Mouse (Mus musculus): Measurements from ENCODE around the gene Arhgap45. TPM values are rescaled to one million over a fixed set of nuclear protein-coding genes. Genes with fewer than 3 reads are reported as not detected.

The Arhgap45 gene
- polyA plus RNA-seq, 1 experiment from 2014 or later = 8.0 TPM

- H3K27me3 ChIP-seq (ENCODE audit: poor library complexity, severe bottlenecking) = 0 out of 2 replicates have a peak, but pooled peaks cover 8% of the 10 kb centered on the region
- H3K4me3 ChIP-seq = no peak overlapping the region; the same call in 1 of the 2 replicates
- peaks cover 31% of the 10 kb centered on the region for H3K4me1 ChIP-seq
- H3K9me3 ChIP-seq = no peaks in the 10 kb centered on the region
- H3K27ac ChIP-seq = no peak overlapping the region
- peaks cover 36% of the 10 kb centered on the region for H3K36me3 ChIP-seq (replicated peaks)
- WGBS = 45% methylated on average over 1 of the region's 1 CpGs
- DNase-seq (ENCODE audit: extremely low spot score, low spot score) = no peak
Observed at GRCm38 (mm10) chr10:80075924-80076323, 59.5 kb downstream of the Arhgap45 start.

GRCm38 (mm10) chr10:80076386-80076785 is 59.9 kb downstream of the Arhgap45 start:
- Histone ChIP-seq H3K36me3 (replicated peaks) (peaks cover 40% of the 10 kb centered on the region), H3K27ac (no peak overlapping the region), H3K9me3 (no peaks in the 10 kb centered on the region), H3K27me3 (ENCODE audit: poor library complexity, severe bottlenecking) (0 out of 2 replicates have a peak, but pooled peaks cover 8% of the 10 kb centered on the region), H3K4me3 (no peak overlapping the region), H3K4me1 (peaks cover 28% of the 10 kb centered on the region)
- 94% methylated on average over 4 of the region's 4 CpGs for WGBS
- DNase-seq (ENCODE audit: extremely low spot score, low spot score) = no peak

GRCm38 (mm10) chr10:80077312-80077711 is 60.9 kb downstream of the Arhgap45 start:
- WGBS = 89% methylated on average over 5 of the region's 5 CpGs
- H3K27me3 ChIP-seq (ENCODE audit: poor library complexity, severe bottlenecking) = 0 out of 2 replicates have a peak, but pooled peaks cover 8% of the 10 kb centered on the region
- H3K36me3 ChIP-seq (replicated peaks) = peaks cover 46% of the 10 kb centered on the region
- peaks cover 23% of the 10 kb centered on the region for H3K4me1 ChIP-seq
- H3K27ac ChIP-seq = no peak overlapping the region
- no peaks in the 10 kb centered on the region for H3K9me3 ChIP-seq
- H3K4me3 ChIP-seq = no peak overlapping the region
- DNase-seq (ENCODE audit: extremely low spot score, low spot score) = no peak

GRCm38 (mm10) chr10:80078366-80078765 is 61.9 kb downstream of the Arhgap45 start:
- 0 out of 2 replicates have a peak, but pooled peaks cover 8% of the 10 kb centered on the region for H3K27me3 ChIP-seq (ENCODE audit: poor library complexity, severe bottlenecking)
- H3K4me3 ChIP-seq = no peak overlapping the region
- H3K9me3 ChIP-seq = no peaks in the 10 kb centered on the region
- DNase-seq (ENCODE audit: extremely low spot score, low spot score) = no peak
- WGBS = 87% methylated on average over 1 of the region's 1 CpGs
- H3K36me3 ChIP-seq (replicated peaks) = peaks cover 56% of the 10 kb centered on the region
- H3K4me1 ChIP-seq = peaks cover 23% of the 10 kb centered on the region
- no peak overlapping the region for H3K27ac ChIP-seq

GRCm38 (mm10) chr10:80080396-80081070 is 64.1 kb downstream of the Arhgap45 start:
- Histone ChIP-seq H3K9me3 (no peaks in the 10 kb centered on the region), H3K4me3 (no peak overlapping the region), H3K4me1 (peaks cover 13% of the 10 kb centered on the region), H3K36me3 (replicated peaks) (peaks cover 78% of the 10 kb centered on the region), H3K27me3 (ENCODE audit: poor library complexity, severe bottlenecking) (no peaks in the 10 kb centered on the region), H3K27ac (no peak overlapping the region)
- 87% methylated on average over 16 of the region's 16 CpGs for WGBS
- DNase-seq (ENCODE audit: extremely low spot score, low spot score) = no peak

Other genes starting within 250 kb of the Arhgap45 start
- gene Rnf126, start 249.7 kb upstream of the Arhgap45 start, polyA plus RNA-seq (2016; fragmentation: Nextera tagmentation; extraction: Ambion mirVana) = 92.4 and 113 TPM in 2 replicates
- 1.1 and 1.5 TPM in 2 replicates for gene Fstl3, start 239.4 kb upstream of the Arhgap45 start, polyA plus RNA-seq (2016; fragmentation: Nextera tagmentation; extraction: Ambion mirVana)
- not detected in 2 replicates for gene Prss57, start 225.7 kb upstream of the Arhgap45 start, polyA plus RNA-seq (2016; fragmentation: Nextera tagmentation; extraction: Ambion mirVana)
- gene Palm, start 223.1 kb upstream of the Arhgap45 start, polyA plus RNA-seq (2016; fragmentation: Nextera tagmentation; extraction: Ambion mirVana) = 114 and 119 TPM in 2 replicates
- gene Misp, start 195.7 kb upstream of the Arhgap45 start, polyA plus RNA-seq (2016; fragmentation: Nextera tagmentation; extraction: Ambion mirVana) = 0.18 and 1.0 TPM in 2 replicates
- gene Ptbp1, start 162.2 kb upstream of the Arhgap45 start, polyA plus RNA-seq (2016; fragmentation: Nextera tagmentation; extraction: Ambion mirVana) = 370 and 377 TPM in 2 replicates
- 8.1 TPM in 2 replicates for gene Prtn3, start 142.2 kb upstream of the Arhgap45 start, polyA plus RNA-seq (2016; fragmentation: Nextera tagmentation; extraction: Ambion mirVana)
- 91.4 and 102 TPM in 2 replicates for gene Plppr3, start 142.0 kb upstream of the Arhgap45 start, polyA plus RNA-seq (2016; fragmentation: Nextera tagmentation; extraction: Ambion mirVana)
- not detected in 2 replicates for gene Elane, start 130.4 kb upstream of the Arhgap45 start, polyA plus RNA-seq (2016; fragmentation: Nextera tagmentation; extraction: Ambion mirVana)
- gene Cfd, start 125.8 kb upstream of the Arhgap45 start, polyA plus RNA-seq (2016; fragmentation: Nextera tagmentation; extraction: Ambion mirVana) = not detected in 2 replicates
- 61.8 and 65.7 TPM in 2 replicates for gene Med16, start 107.7 kb upstream of the Arhgap45 start, polyA plus RNA-seq (2016; fragmentation: Nextera tagmentation; extraction: Ambion mirVana)
- 1.9 TPM in 1 of 2 replicates, not detected in the other for gene Gm26602, start 105.8 kb upstream of the Arhgap45 start, polyA plus RNA-seq (2016; fragmentation: Nextera tagmentation; extraction: Ambion mirVana)
- 0.28 and 0.48 TPM in 2 replicates for gene Kiss1r, start 99.7 kb upstream of the Arhgap45 start, polyA plus RNA-seq (2016; fragmentation: Nextera tagmentation; extraction: Ambion mirVana)
- 112 and 116 TPM in 2 replicates for gene R3hdm4, start 95.4 kb upstream of the Arhgap45 start, polyA plus RNA-seq (2016; fragmentation: Nextera tagmentation; extraction: Ambion mirVana)
- 12.5 and 13.0 TPM in 2 replicates for gene Arid3a, start 89.6 kb upstream of the Arhgap45 start, polyA plus RNA-seq (2016; fragmentation: Nextera tagmentation; extraction: Ambion mirVana)
- 165 and 167 TPM in 2 replicates for gene Wdr18, start 56.5 kb upstream of the Arhgap45 start, polyA plus RNA-seq (2016; fragmentation: Nextera tagmentation; extraction: Ambion mirVana)
- gene Grin3b, start 45.9 kb upstream of the Arhgap45 start, polyA plus RNA-seq (2016; fragmentation: Nextera tagmentation; extraction: Ambion mirVana) = 0.20 and 0.31 TPM in 2 replicates
- gene Tmem259, start 32.3 kb upstream of the Arhgap45 start, polyA plus RNA-seq (2016; fragmentation: Nextera tagmentation; extraction: Ambion mirVana) = 8.4 and 9.6 TPM in 2 replicates
- 222 and 226 TPM in 2 replicates for gene Cnn2, start 28.1 kb upstream of the Arhgap45 start, polyA plus RNA-seq (2016; fragmentation: Nextera tagmentation; extraction: Ambion mirVana)
- gene Abca7, start 20.2 kb upstream of the Arhgap45 start, polyA plus RNA-seq (2016; fragmentation: Nextera tagmentation; extraction: Ambion mirVana) = 2.9 and 3.1 TPM in 2 replicates
- 279 and 286 TPM in 2 replicates for gene Polr2e, start 23.1 kb downstream of the Arhgap45 start, polyA plus RNA-seq (2016; fragmentation: Nextera tagmentation; extraction: Ambion mirVana)
- 670 and 692 TPM in 2 replicates for gene Gpx4, start 30.5 kb downstream of the Arhgap45 start, polyA plus RNA-seq (2016; fragmentation: Nextera tagmentation; extraction: Ambion mirVana)
- gene Sbno2, start 88.9 kb downstream of the Arhgap45 start, polyA plus RNA-seq (2016; fragmentation: Nextera tagmentation; extraction: Ambion mirVana) = 14.7 and 15.6 TPM in 2 replicates
- 14.4 and 18.1 TPM in 2 replicates for gene Stk11, start 99.2 kb downstream of the Arhgap45 start, polyA plus RNA-seq (2016; fragmentation: Nextera tagmentation; extraction: Ambion mirVana)
- 495 and 498 TPM in 2 replicates for gene Atp5d, start 122.0 kb downstream of the Arhgap45 start, polyA plus RNA-seq (2016; fragmentation: Nextera tagmentation; extraction: Ambion mirVana)
- 6.8 and 7.3 TPM in 2 replicates for gene Cbarp, start 124.2 kb downstream of the Arhgap45 start, polyA plus RNA-seq (2016; fragmentation: Nextera tagmentation; extraction: Ambion mirVana)
- gene Midn, start 131.6 kb downstream of the Arhgap45 start, polyA plus RNA-seq (2016; fragmentation: Nextera tagmentation; extraction: Ambion mirVana) = 19.1 and 19.8 TPM in 2 replicates
- gene Cirbp, start 149.3 kb downstream of the Arhgap45 start, polyA plus RNA-seq (2016; fragmentation: Nextera tagmentation; extraction: Ambion mirVana) = 90.9 and 116 TPM in 2 replicates
- gene 1600002K03Rik, start 156.3 kb downstream of the Arhgap45 start, polyA plus RNA-seq (2016; fragmentation: Nextera tagmentation; extraction: Ambion mirVana) = 9.8 and 10.7 TPM in 2 replicates
- gene Efna2, start 162.8 kb downstream of the Arhgap45 start, polyA plus RNA-seq (2016; fragmentation: Nextera tagmentation; extraction: Ambion mirVana) = 23.2 and 24.2 TPM in 2 replicates
- 89.4 and 98.3 TPM in 2 replicates for gene Mum1, start 209.8 kb downstream of the Arhgap45 start, polyA plus RNA-seq (2016; fragmentation: Nextera tagmentation; extraction: Ambion mirVana)
- 309 and 314 TPM in 2 replicates for gene Ndufs7, start 232.5 kb downstream of the Arhgap45 start, polyA plus RNA-seq (2016; fragmentation: Nextera tagmentation; extraction: Ambion mirVana)
- 18.3 and 19.1 TPM in 2 replicates for gene Gamt, start 244.4 kb downstream of the Arhgap45 start, polyA plus RNA-seq (2016; fragmentation: Nextera tagmentation; extraction: Ambion mirVana)
- gene Dazap1, start 244.8 kb downstream of the Arhgap45 start, polyA plus RNA-seq (2016; fragmentation: Nextera tagmentation; extraction: Ambion mirVana) = 48.2 and 52.3 TPM in 2 replicates

All from forebrain, embryonic 10.5 days (tissue).